Mouse (Mus musculus): ENCODE measurements around the gene Rspo3. TPM values are rescaled to one million over a fixed set of nuclear protein-coding genes. Genes with fewer than 3 reads are reported as not detected.

The Rspo3 gene
- total RNA-seq, 2 experiments from 2014 or later = 9.1 to 9.3 TPM

DNA sequence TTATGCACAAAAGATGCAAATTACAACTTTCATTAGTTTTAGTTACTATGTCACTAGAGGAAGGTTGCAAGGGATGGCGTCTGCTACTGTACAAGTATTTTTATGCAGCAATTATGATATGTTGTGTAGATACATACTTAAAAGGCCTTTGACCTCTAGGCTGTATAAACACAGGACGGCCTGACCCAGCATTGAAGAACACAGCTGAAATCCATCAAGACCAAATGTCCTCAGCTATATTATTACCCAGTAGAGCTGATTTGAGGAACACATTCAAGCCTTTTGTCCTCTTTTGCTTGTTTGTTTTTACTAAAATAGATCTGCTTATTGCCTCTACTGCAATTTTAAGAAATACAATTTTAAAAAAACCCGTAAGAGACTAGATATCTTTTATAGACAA is 75.6 kb downstream of the Rspo3 start:
- no peak for DNase-seq (ENCODE audit: extremely low spot score in 1 of 2, low spot score in 2 of 2)
- intact Hi-C loops (cut with DNase I) = no loop called here

DNA sequence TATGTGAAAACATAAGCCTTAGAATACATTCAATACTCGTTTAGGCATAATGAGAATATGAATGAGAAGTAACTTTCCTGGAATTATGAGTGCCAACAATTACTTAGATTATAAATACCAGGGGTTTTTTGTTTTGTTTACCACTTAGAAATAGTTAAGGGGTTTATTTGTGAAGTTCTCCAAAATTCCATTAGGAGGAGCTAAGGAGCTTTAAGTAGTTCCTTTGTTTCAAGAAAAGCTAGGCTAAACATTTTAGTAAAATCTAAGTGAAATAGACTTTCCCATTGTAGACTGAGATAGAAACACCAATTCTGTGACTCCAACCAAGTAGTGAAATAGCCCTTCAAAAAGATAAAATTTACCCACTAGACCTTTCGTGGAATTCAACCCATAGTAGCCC is 76.0 kb downstream of the Rspo3 start:
- DNase-seq (ENCODE audit: extremely low spot score in 1 of 2, low spot score in 2 of 2) = no peak
- intact Hi-C loops (cut with DNase I) = no loop called here

DNA sequence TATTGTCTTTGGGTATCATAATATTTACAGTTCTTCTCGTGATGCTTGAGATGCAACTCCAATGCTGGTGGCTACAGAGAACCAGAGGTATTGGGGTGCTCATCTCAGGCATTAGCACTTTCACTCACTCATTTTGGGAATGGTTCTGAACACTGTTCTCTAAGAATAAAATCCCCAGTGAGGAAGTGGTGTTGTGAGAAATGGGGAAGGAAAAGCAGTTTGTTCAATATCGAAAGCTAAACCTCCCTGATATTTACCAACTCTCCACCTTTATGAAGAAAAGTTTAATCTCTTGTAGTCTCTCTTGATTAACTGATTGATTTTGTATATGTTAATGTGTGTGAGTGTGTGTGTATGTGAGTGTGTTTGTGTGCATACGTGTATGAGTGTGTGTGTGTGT is 90.6 kb downstream of the Rspo3 start:
- intact Hi-C loops (cut with DNase I) = no loop called here
- DNase-seq (ENCODE audit: extremely low spot score in 1 of 2, low spot score in 2 of 2) = no peak

DNA sequence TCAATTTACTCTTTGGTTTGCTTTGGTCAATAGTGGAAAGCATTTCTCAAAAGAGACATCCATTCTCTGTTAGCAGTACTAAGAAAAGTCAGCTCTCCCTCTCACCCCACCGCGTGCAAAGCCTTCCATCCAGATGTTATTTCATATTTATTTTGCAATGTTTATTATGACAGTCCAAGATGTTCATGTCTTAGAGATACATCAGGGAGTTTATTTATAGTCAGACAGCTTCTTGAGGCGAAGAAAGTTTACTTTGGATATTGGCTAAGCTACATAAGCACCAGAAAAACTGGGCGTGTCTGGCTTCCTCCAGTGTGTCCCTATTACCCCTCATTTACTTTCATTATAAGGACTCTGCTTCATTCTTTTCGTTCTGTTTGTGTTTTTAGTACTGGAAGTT is 94.4 kb downstream of the Rspo3 start:
- no peak for DNase-seq (ENCODE audit: extremely low spot score in 1 of 2, low spot score in 2 of 2)

DNA sequence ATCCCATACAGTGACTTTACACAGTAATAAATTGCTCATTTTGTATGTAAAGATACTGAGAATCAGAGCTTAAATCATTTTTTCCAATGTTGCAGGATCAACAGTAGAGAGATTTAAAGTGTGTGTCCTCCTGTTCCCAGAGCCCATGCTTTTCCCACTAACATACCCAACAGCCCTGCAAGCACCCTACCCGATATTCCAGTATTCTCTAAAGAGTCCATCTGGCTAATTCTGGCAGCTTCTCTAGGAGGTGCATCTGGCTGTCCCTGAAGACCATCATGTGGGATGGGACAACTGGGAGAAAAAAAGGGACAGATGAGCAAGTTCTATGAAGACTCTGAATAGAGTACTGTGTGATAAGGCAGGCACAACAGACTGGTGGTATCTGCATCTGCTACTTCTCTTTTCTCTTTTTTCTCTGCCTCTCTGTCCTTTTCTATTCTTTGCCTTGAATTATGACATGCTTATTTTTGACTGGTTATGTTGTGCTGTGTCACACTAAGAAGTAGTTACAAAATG is 102.7 kb downstream of the Rspo3 start:
- intact Hi-C loops (cut with DNase I) = no loop called here
- no peak for DNase-seq (ENCODE audit: extremely low spot score in 1 of 2, low spot score in 2 of 2)

More for the DNA sequence above, 94.4 kb downstream of the Rspo3 start:
- intact Hi-C loops (cut with DNase I) = no loop called here

DNA sequence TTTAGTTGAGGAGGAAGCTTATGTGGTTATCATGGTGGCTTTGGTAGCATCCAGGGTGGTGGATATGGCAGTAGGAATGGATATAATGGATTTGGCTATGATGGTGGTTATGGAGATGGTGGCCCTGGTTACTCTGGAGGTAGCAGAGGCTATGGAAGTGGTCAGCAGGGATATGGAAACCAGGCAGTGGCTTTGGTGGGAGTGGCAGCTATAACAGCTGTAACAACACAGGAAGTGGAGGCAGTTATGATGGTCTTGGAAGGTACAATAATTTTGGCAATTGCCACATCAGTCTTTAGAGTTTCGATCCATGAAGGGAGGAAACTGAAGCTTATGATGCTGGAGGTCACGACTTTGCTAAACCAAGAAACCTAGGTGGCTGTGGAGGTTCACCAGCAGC is 109.0 kb downstream of the Rspo3 start:
- intact Hi-C loops (cut with DNase I) = no loop called here
- DNase-seq (ENCODE audit: extremely low spot score in 1 of 2, low spot score in 2 of 2) = no peak

DNA sequence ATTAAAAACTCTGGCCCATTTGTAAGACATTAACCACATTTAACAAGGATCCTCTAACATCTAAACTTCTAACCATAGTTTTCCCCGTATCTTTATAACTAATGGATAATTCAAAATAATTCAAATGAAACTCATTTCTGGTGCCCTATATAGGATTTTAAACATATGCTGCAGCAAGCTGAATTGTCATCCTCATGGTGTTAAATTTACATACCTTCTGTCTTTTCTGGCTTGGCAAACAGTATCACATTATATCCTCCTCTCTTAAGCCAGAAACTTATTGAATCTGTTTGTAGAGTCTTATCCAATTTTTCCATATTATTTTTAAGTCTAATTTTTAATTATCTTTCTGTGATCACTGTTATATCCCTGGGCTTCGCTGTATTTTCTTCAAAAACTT is 111.1 kb downstream of the Rspo3 start:
- intact Hi-C loops (cut with DNase I) = no loop called here
- DNase-seq (ENCODE audit: extremely low spot score in 1 of 2, low spot score in 2 of 2) = no peak

DNA sequence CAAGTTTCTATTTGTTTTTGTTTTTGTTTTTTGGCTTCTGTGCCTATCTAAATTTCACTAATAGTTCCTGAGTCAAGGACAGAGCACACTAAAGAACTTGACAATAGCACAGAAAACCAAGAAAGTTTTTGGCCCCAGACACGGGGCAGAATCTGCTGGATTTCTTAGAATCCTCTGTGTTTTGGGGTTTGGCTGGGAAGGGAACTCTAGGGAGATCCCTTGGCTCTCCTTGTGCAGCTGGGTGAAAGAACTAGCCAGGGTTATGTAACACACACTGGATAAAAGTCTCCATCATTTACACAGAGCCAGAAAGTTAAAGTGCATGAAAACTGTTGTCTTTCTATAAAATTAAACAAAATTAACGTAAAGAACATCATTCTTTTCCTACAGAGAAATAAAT is 121.3 kb downstream of the Rspo3 start:
- intact Hi-C loops (cut with DNase I) = no loop called here
- DNase-seq (ENCODE audit: extremely low spot score in 1 of 2, low spot score in 2 of 2) = no peak

DNA sequence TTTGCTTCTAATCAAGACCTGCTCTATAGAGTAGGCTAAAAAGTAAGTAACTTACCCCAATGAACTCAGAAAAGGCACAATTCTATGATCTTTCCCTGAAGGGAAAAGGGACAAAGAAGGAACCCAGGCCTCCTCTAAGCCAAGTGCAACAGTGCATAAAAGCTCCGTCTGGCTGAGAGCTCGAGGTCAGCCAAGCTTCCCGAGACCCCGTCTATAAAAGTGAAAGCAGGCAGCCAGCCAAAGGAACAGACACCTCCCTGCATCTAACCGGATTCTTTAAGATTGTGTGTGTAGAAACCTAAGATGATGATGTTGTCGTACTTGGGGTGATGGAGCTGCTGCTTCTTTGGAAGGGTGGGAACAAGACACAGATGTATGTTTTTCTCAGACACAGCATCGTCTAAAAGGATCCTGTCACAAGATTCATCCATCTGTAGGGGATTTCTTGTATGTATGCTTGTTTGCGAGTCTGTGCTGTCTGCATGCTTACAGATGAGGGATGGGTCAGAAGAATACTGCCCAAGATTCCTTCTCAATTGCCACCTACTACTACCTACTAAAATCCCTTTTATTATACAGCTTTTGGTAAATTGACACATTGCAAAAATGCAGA is 132.9 kb downstream of the Rspo3 start:
- no peak for DNase-seq (ENCODE audit: extremely low spot score in 1 of 2, low spot score in 2 of 2)

More for the DNA sequence above, 132.9 kb downstream of the Rspo3 start:
- intact Hi-C loops (cut with DNase I) = no loop called here

Other genes starting within 250 kb of the Rspo3 start
- gene Echdc1, start 222.7 kb downstream of the Rspo3 start, total RNA-seq (2021) = 10 to 100 TPM; 21.4 to 24.0 TPM
- gene Rnf146, start 173.4 kb downstream of the Rspo3 start, total RNA-seq (2021) = 10 to 100 TPM; 81.5 to 82.5 TPM

All from left cerebral cortex, postnatal 10 days (tissue).